Mouse (Mus musculus) megakaryocyte progenitor cell, adult 5-6 weeks (primary cell): Measurements from ENCODE around the gene Map3k21. TPM values are rescaled to one million over a fixed set of nuclear protein-coding genes. Genes with fewer than 3 reads are reported as not detected.
A peak's percentile ranks its signal among the peaks of the same experiment; 100 is the strongest.

Source experiments
- ATAC-seq: replicated peaks from 2 replicates; pipeline ENCODE4 v1.8.0; 2016; ENCODE audit warnings: mild to moderate bottlenecking, moderate TSS enrichment, inconsistent platforms; ENCODE audit not compliant: poor library complexity
- total RNA-seq, 2 experiments: library from RNA; stranded (forward) in 1 of 2; stranded (reverse) in 1 of 2; fragments of 157-497, 149-512 nt in 1 of 2; fragments of 200-1000 nt in 1 of 2; gene quantifications; 2 replicates each; pipeline versions ENCODE4 v1.2.3 to v1.2.4; 2015 to 2017

Map3k21 gene
- total RNA-seq (2015) (not detected in 2 replicates), total RNA-seq (2017) (not detected in 2 replicates)

GRCm38 (mm10) chr8:125910365-125911228 is at the start of gene Map3k21:
Gene Map3k21, plus strand, starts transcription at chr8:125910450.
- ATAC-seq: no peak

- no peak for ATAC-seq
Observed at GRCm38 (mm10) chr8:125866125-125866524, 44.1 kb upstream of the Map3k21 start.

GRCm38 (mm10) chr8:125868552-125868951 is 41.7 kb upstream of the Map3k21 start:
- no peak for ATAC-seq

- peak; percentile 77 for ATAC-seq
Observed at GRCm38 (mm10) chr8:125869739-125870138, 40.5 kb upstream of the Map3k21 start.

- ATAC-seq: no peak
Observed at GRCm38 (mm10) chr8:125870179-125870702, 40.0 kb upstream of the Map3k21 start.

GRCm38 (mm10) chr8:125870821-125871321 is 39.4 kb upstream of the Map3k21 start:
- ATAC-seq: peak; percentile 69

GRCm38 (mm10) chr8:125872501-125873249 is 37.6 kb upstream of the Map3k21 start:
- ATAC-seq: no peak

GRCm38 (mm10) chr8:125873250-125873534 is 37.1 kb upstream of the Map3k21 start:
- no peak for ATAC-seq

GRCm38 (mm10) chr8:125880447-125880846 is 29.8 kb upstream of the Map3k21 start:
- ATAC-seq: no peak

- 0 out of 2 replicates have a peak, but pooled peaks have one; percentile 26 for ATAC-seq
Observed at GRCm38 (mm10) chr8:125887549-125887948, 22.7 kb upstream of the Map3k21 start.

- no peak for ATAC-seq
Observed at GRCm38 (mm10) chr8:125889920-125890319, 20.3 kb upstream of the Map3k21 start.

GRCm38 (mm10) chr8:125897388-125897787 is 12.9 kb upstream of the Map3k21 start:
- ATAC-seq: no peak

- ATAC-seq: peak; percentile 38
Observed at GRCm38 (mm10) chr8:125897868-125898788, 12.1 kb upstream of the Map3k21 start, which contains the start of gene Pcnx2. Gene Pcnx2, minus strand, starts transcription at chr8:125898317.

- peak; percentile 74 for ATAC-seq
Observed at GRCm38 (mm10) chr8:125898899-125899298, 11.4 kb upstream of the Map3k21 start.

GRCm38 (mm10) chr8:125901167-125901566 is 9.1 kb upstream of the Map3k21 start:
- peak; percentile 59 for ATAC-seq

- ATAC-seq: no peak
Observed at GRCm38 (mm10) chr8:125902521-125902920, 7.7 kb upstream of the Map3k21 start.

GRCm38 (mm10) chr8:125905341-125905740 is 4.9 kb upstream of the Map3k21 start:
- no peak for ATAC-seq

- ATAC-seq: no peak
Observed at GRCm38 (mm10) chr8:125907311-125907710, 2.9 kb upstream of the Map3k21 start.

- ATAC-seq: no peak
Observed at GRCm38 (mm10) chr8:125909661-125910364, 437 bp upstream of the Map3k21 start.

GRCm38 (mm10) chr8:125911229-125911580 is 955 bp downstream of the Map3k21 start:
- ATAC-seq: no peak
